10 mouse cellular contexts compared by ENCODE assay signal in genomic region chr3:122475735-122476134, GRCm38 (mm10).
DNase-seq lines count a peak whose midpoint lies in the region; ATAC-seq lines count a peak whose summit lies in the region.
"Had no signal": no experiment of that assay in that cellular context is flagged by ENCODE, and none has a peak within 500 bp of the region (broad histone marks: within the 10 kb centered on the region; RNA-seq: fewer than 3 reads in every experiment).

No protein-coding gene starts in this region.

- 34% methylated on average over 1 of the region's 1 CpGs for WGBS in hindbrain, embryonic 13.5 days
- WGBS in midbrain, embryonic 15.5 days, result 21% methylated on average over 1 of the region's 1 CpGs
- WGBS in kidney, embryonic 14.5 days, result 56% methylated on average over 1 of the region's 1 CpGs

- no peak overlapping the region for H3K9ac ChIP-seq in hindbrain, embryonic 13.5 days
- H3K9ac ChIP-seq in midbrain, embryonic 15.5 days, result no peak overlapping the region
- H3K9ac ChIP-seq in kidney, embryonic 14.5 days (ENCODE audit: low read depth, low read length), result no peak overlapping the region

- H3K4me1 ChIP-seq in hindbrain, embryonic 13.5 days (replicated peaks), result peaks cover 63% of the 10 kb centered on the region
- H3K4me1 ChIP-seq in midbrain, embryonic 15.5 days, result peaks cover 49% of the 10 kb centered on the region
- H3K4me1 ChIP-seq in kidney, embryonic 14.5 days (ENCODE audit: control insufficient read depth, insufficient read depth, low read length), result peaks cover 17% of the 10 kb centered on the region

- intact Hi-C loops in heart, postnatal 25 days (cut with DNase I), result no loop called here

- no peak overlapping the region for H3K4me2 ChIP-seq in hindbrain, embryonic 13.5 days
- no peak overlapping the region for H3K4me2 ChIP-seq in midbrain, embryonic 15.5 days
- no peak overlapping the region for H3K4me2 ChIP-seq in kidney, embryonic 14.5 days (replicated peaks; ENCODE audit: low read depth, low read length)

- ATAC-seq in hindbrain, embryonic 13.5 days (ENCODE audit: low FRiP score), result peak; percentile 70
- ATAC-seq in midbrain, embryonic 15.5 days (replicated peaks), result peak; percentile 84
- ATAC-seq in kidney, embryonic 14.5 days (ENCODE audit: low FRiP score, low TSS enrichment), result no peak; the same call in 1 of the 2 replicates

- H3K27ac ChIP-seq in hindbrain, embryonic 13.5 days, result peak overlapping the region; percentile 61
- peak overlapping the region; percentile 69 for H3K27ac ChIP-seq in midbrain, embryonic 15.5 days
- H3K27ac ChIP-seq in kidney, embryonic 14.5 days (ENCODE audit: low read depth, low read length), result no peak overlapping the region

- peak; percentile 55 for DNase-seq in MN1 (ENCODE audit: low spot score)
- DNase-seq in embryo, embryonic 11 days, result peak; percentile 80
- DNase-seq in heart, postnatal 25 days (ENCODE audit: low spot score), result no peak
- DNase-seq in heart, adult 18-20 months, result no peak
- no peak for DNase-seq in right cerebral cortex, postnatal 36 days (ENCODE audit: low spot score in 2 of 2)
- DNase-seq: heart, postnatal 14 days had no signal

- no peaks in the 10 kb centered on the region for H3K27me3 ChIP-seq in hindbrain, embryonic 13.5 days
- no peaks in the 10 kb centered on the region for H3K27me3 ChIP-seq in midbrain, embryonic 15.5 days (replicated peaks)
- no peaks in the 10 kb centered on the region for H3K27me3 ChIP-seq in kidney, embryonic 14.5 days (ENCODE audit: control insufficient read depth, insufficient read depth, low read length)

- no peaks in the 10 kb centered on the region for H3K36me3 ChIP-seq in hindbrain, embryonic 13.5 days
- no peaks in the 10 kb centered on the region for H3K36me3 ChIP-seq in midbrain, embryonic 15.5 days (replicated peaks)
- no peaks in the 10 kb centered on the region for H3K36me3 ChIP-seq in kidney, embryonic 14.5 days (ENCODE audit: control insufficient read depth, insufficient read depth, low read length)

- H3K9me3 ChIP-seq in hindbrain, embryonic 13.5 days, result no peaks in the 10 kb centered on the region
- H3K9me3 ChIP-seq in midbrain, embryonic 15.5 days, result no peaks in the 10 kb centered on the region
- H3K9me3 ChIP-seq in kidney, embryonic 14.5 days (ENCODE audit: control insufficient read depth, low read length), result no peaks in the 10 kb centered on the region
- H3K9me3 ChIP-seq: megakaryocyte, embryonic 14.5 days had no signal

- H3K4me3 ChIP-seq in hindbrain, embryonic 13.5 days, result no peak overlapping the region
- H3K4me3 ChIP-seq in midbrain, embryonic 15.5 days, result no peak overlapping the region
- H3K4me3 ChIP-seq in kidney, embryonic 14.5 days (ENCODE audit: low read length), result no peak overlapping the region
- H3K4me3 ChIP-seq: megakaryocyte, embryonic 14.5 days had no signal

Comparison
In these comparisons a context has a peak if more than half of its experiments do, and no peak if none do; other contexts are left out.
1. DNase-seq: peak in MN1 (single experiment) and embryo, embryonic 11 days (single experiment); none in heart, postnatal 25 days (single experiment), heart, adult 18-20 months (0 of 2) and right cerebral cortex, postnatal 36 days (0 of 2).